Mouse (Mus musculus): ENCODE measurements around the gene Gucy1b1.
A peak's percentile ranks its signal among the peaks of the same experiment; 100 is the strongest.

- TF ChIP-seq CTCF (IDR thresholded peaks at IDR 0.05; ENCODE audit: extremely low read depth, insufficient read length, insufficient replicate concordance, low read depth, low read length) (peak; percentile 46; the same call in 1 of the 2 replicates), POLR2A (IDR thresholded peaks at IDR 0.05; ENCODE audit: low read depth, low read length) (no peak)
Measured at GRCm38 (mm10) chr3:82047100-82047753, 27.3 kb downstream of the Gucy1b1 start.

Data from small intestine, adult 2 months (tissue).